Mouse (Mus musculus) effector memory CD4-positive, alpha-beta T cell, adult 5 months (primary cell): ENCODE measurements around the gene Zfp423. TPM values are rescaled to one million over a fixed set of nuclear protein-coding genes. Genes with fewer than 3 reads are reported as not detected.

Source experiments
- polyA plus RNA-seq: library from polyadenylated mRNA; unstranded; fragments of 100-300 nt; shearing (Covaris generic); gene quantifications from one replicate; pipeline ENCODE4 v1.2.1, GENCODE M21; 2017

The Zfp423 gene
- not detected for polyA plus RNA-seq

DNA sequence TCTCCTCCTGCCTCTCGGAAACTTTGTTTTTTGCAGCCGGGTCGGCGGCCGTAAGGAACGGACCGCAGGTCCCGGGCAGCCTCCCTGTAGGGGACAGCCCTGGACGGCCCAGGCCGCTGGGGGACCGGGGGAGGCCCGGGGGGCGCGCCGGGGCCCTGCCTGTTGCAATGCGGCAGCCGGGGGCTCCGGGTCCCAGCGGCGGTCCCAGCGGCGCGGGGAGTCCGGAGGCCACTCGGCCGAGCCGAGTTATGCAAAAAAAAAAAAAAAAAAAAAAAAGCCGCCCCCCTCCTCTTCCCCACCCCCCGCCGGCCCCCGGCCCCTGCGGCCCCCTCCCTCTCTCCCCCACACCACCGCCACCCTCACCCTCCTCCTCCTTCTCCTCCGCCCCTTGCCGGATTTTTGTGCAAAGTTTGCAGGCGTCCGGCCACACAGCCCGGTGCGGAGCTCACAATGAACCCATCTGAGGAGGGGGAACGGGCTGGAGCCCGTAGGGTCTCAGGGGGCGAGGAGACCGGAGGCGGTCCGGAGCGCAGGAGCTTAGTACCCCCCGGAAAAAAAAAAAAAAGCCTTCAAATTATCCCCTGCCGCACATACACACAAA lies at the start of gene Zfp423:
Zfp423 (minus strand) TSS at position 276 of the 601 bp plus-strand sequence.

Other genes starting within 250 kb of the Zfp423 start
- 33.4 TPM for gene Cnep1r1, start 159.2 kb upstream of the Zfp423 start, polyA plus RNA-seq
- gene Heatr3, start 178.3 kb upstream of the Zfp423 start, polyA plus RNA-seq = 36.3 TPM
- gene Tent4b, start 239.6 kb upstream of the Zfp423 start, polyA plus RNA-seq = 48.8 TPM